Mouse (Mus musculus): ENCODE measurements around the gene Dhx37.

DNA sequence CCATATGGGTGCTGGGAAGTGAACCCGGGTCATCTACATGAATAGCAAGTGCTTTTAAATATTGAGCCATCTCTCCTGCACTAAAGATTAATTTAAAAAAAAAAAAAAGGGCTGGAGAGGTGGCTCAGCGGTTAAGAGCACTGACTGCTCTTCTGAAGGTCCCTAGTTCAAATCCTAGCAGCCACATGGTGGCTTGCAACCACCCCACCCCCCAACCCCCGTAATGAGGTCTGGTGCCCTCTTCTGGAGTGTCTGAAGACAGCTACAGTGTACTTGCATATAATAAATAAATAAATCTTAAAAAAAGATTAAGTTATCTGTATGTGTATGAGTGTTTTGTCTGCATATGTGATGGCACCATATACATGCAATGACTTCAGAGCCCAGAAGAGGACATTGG is 26.7 kb upstream of the Dhx37 start:
- TF ChIP-seq CTCF (IDR thresholded peaks at IDR 0.05; ENCODE audit: extremely low read depth, insufficient read length, insufficient replicate concordance, low read depth, low read length) (no peak), POLR2A (IDR thresholded peaks at IDR 0.05; ENCODE audit: low read depth, low read length) (no peak)
